Mouse (Mus musculus) hindbrain, postnatal 0 days (tissue): ENCODE measurements around the gene Fem1b. TPM values are rescaled to one million over a fixed set of nuclear protein-coding genes. Genes with fewer than 3 reads are reported as not detected.

ENCODE experiments used
- ATAC-seq: fragments of 200-750 bp; cut with Nextera tagmentation; 2 replicates; pipeline ENCODE4 v1.8.0; 2017; ENCODE audit warnings: mild to moderate bottlenecking, moderate TSS enrichment, moderate library complexity
- DNase-seq: peaks from one replicate; pipeline ENCODE4 v3.0.0-alpha.2; 2015; ENCODE audit warnings: low spot score
- H3K27ac ChIP-seq: fragments of 300-500 bp; sonication (generic); 2 replicates; pipeline ENCODE4 v1.5.1; 2014; ENCODE audit warnings: mild to moderate bottlenecking
- H3K27me3 ChIP-seq: fragments of 300-500 bp; sonication (generic); 2 replicates; pipeline ENCODE4 v1.6.1; 2014; ENCODE audit warnings: low read length, mixed read lengths; ENCODE audit not compliant: insufficient read depth
- H3K36me3 ChIP-seq: fragments of 300-500 bp; sonication (generic); 2 replicates; pipeline ENCODE4 v1.6.1; 2014; ENCODE audit warnings: low read length, mixed read lengths; ENCODE audit not compliant: insufficient read depth
- H3K4me1 ChIP-seq: fragments of 300-500 bp; sonication (generic); 2 replicates; pipeline ENCODE4 v1.6.1; 2014; ENCODE audit warnings: antibody characterized with exemption, low read length, mixed read lengths; ENCODE audit not compliant: insufficient read depth
- H3K4me2 ChIP-seq: fragments of 300-500 bp; sonication (generic); 2 replicates; pipeline ENCODE4 v1.6.1; 2014; ENCODE audit warnings: low read depth, mild to moderate bottlenecking, low read length, moderate library complexity, mixed read lengths
- H3K4me3 ChIP-seq: fragments of 300-500 bp; sonication (generic); 2 replicates; pipeline ENCODE4 v1.5.1; 2014; ENCODE audit warnings: low read length
- H3K9ac ChIP-seq: fragments of 300-500 bp; sonication (generic); replicated peaks from 2 replicates; pipeline ENCODE4 v1.6.1; 2014; ENCODE audit warnings: mild to moderate bottlenecking, low read length, moderate library complexity, mixed read lengths
- H3K9me3 ChIP-seq: fragments of 300-500 bp; sonication (generic); 2 replicates; pipeline ENCODE4 v1.6.1; 2016; ENCODE audit warnings: low read length, mixed read lengths
- CTCF ChIP-seq: IDR thresholded peaks from 2 replicates; pipeline ENCODE4 v1.5.1; 2016; ENCODE audit warnings: antibody characterized with exemption, control low read depth, low read depth
- WGBS: fragments of 180-500 bp; shearing (Covaris S2); extraction: QIAGEN DNeasy Blood & Tissue Kit; methylation state at CpG from one replicate; pipeline ENCODE4 v1.1.7; 2014; 5-methylcytosine and 5-hydroxymethylcytosine counted together
- polyA plus RNA-seq: library from polyadenylated mRNA; unstranded; fragments of >200 nt; fragmentation: Nextera tagmentation; extraction: Ambion mirVana; gene quantifications from 2 replicates; pipeline ENCODE4 v1.2.1, GENCODE M21; 2015
- total RNA-seq: library from RNA; depleted of rRNA; stranded (reverse); fragments of >200 nt; gene quantifications from 2 replicates; pipeline ENCODE4 v1.2.3, GENCODE M21; 2014

Gene Fem1b
- total and polyA plus RNA-seq, 2 experiments from 2014 or later: 33.2 to 163 TPM

- H3K27ac ChIP-seq: peak within 1 kb of the TSS; percentile 83
- no peaks in the 10 kb centered on the region for H3K9me3 ChIP-seq
- WGBS: under 1% methylated on average over 48 of the region's 48 CpGs
- peak; percentile 79 for DNase-seq
- ATAC-seq: peak; percentile 90
- no peak for TF ChIP-seq CTCF
- H3K9ac ChIP-seq: peak within 1 kb of the TSS; percentile 78
- no peaks in the 10 kb centered on the region for H3K27me3 ChIP-seq
- H3K4me1 ChIP-seq: no peaks in the 10 kb centered on the region
- peak within 1 kb of the TSS; percentile 94 for H3K4me2 ChIP-seq
- H3K36me3 ChIP-seq: no peaks in the 10 kb centered on the region
- peak within 1 kb of the TSS; percentile 75 for H3K4me3 ChIP-seq
These were observed 26.9 kb upstream of the Fem1b start, which contains the start of gene Cln6 for GRCm38 (mm10) chr9:62838506-62839171. Gene Cln6 (plus strand): TSS chr9:62838785.

DNA sequence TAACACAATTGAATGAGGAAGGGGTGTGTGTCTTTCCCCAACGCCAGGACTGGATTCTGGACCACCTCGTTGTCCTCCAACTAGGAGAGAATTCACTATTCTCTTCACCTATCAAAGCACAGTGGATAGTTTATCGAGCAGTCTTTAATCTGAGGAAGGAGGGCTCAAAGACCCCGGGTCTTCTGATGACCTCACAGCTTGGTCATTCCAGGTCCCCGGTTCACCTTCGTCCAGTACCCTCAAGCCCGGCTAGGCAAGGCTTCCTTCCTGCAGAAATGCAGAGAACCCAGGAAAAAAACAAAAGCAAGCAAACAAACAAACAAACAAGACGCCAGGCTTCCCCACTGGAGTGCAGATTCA, 26.4 kb upstream of the Fem1b start:
- WGBS: 18% methylated on average over 8 of the region's 8 CpGs
- H3K4me1 ChIP-seq: no peaks in the 10 kb centered on the region
- no peaks in the 10 kb centered on the region for H3K9me3 ChIP-seq
- H3K4me2 ChIP-seq: peak overlapping the region; percentile 94
- H3K36me3 ChIP-seq: no peaks in the 10 kb centered on the region
- H3K27me3 ChIP-seq: no peaks in the 10 kb centered on the region
- H3K9ac ChIP-seq: peak overlapping the region; percentile 78; the same call in 1 of the 2 replicates
- peak overlapping the region; percentile 83; the same call in 1 of the 2 replicates for H3K27ac ChIP-seq
- peak; percentile 18; the same call in 1 of the 2 replicates for ATAC-seq
- TF ChIP-seq CTCF: no peak
- no peak for DNase-seq
- H3K4me3 ChIP-seq: peak overlapping the region; percentile 75

GRCm38 (mm10) chr9:62837611-62838010, 25.9 kb upstream of the Fem1b start:
- no peak overlapping the region for H3K4me2 ChIP-seq
- ATAC-seq (no peak), DNase-seq (no peak)
- H3K9me3 ChIP-seq: no peaks in the 10 kb centered on the region
- no peaks in the 10 kb centered on the region for H3K4me1 ChIP-seq
- no peaks in the 10 kb centered on the region for H3K27me3 ChIP-seq
- H3K36me3 ChIP-seq: no peaks in the 10 kb centered on the region
- H3K9ac ChIP-seq: no peak overlapping the region
- no peak overlapping the region for H3K27ac ChIP-seq
- WGBS: 51% methylated on average over 3 of the region's 3 CpGs
- TF ChIP-seq CTCF: no peak
- no peak overlapping the region for H3K4me3 ChIP-seq

DNA sequence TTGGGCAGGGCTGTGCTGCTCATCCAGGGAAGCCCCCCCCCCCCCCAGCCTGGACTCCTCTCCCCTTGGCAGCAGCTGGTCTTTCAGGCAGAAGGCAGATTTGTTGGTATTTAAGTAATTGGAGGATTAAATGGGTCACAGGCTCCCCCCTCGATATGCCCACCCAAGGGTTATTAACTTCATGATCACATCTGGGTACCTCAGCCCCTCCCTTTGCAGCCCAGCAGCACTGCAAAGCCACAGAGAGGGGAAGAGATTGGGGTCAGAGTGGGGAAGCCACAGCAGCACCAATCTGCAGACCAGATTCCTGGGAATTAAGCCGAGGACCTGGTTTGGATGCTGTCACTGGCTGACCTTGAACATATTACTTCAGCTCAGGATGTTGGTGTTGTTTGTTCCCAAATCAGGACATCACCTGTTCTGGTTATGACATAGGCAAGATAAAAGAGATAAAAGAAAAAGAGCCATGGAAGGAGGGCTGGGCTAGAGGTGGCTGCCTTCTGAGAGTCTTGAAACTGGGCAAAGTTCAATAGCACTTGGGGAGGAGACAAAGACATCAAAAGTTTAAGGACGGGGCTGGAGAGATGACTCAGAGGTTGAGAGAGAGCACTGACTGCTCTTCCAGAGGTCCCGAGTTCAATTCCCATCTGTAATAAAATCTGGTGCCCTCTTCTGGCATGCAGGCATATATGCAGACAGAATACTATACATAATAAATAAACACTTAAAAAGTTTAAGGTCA, 24.1 kb upstream of the Fem1b start:
- no peak overlapping the region for H3K27ac ChIP-seq
- ATAC-seq: no peak
- H3K4me1 ChIP-seq: no peaks in the 10 kb centered on the region
- H3K4me3 ChIP-seq: no peak overlapping the region
- H3K36me3 ChIP-seq: no peaks in the 10 kb centered on the region
- WGBS: 55% methylated on average over 4 of the region's 4 CpGs
- H3K4me2 ChIP-seq: no peak overlapping the region
- TF ChIP-seq CTCF: peak; percentile 34; the same call in 1 of the 2 replicates
- DNase-seq: no peak
- no peaks in the 10 kb centered on the region for H3K27me3 ChIP-seq
- H3K9me3 ChIP-seq: no peaks in the 10 kb centered on the region
- H3K9ac ChIP-seq: no peak overlapping the region

GRCm38 (mm10) chr9:62834906-62835305, 23.2 kb upstream of the Fem1b start:
- no peak for DNase-seq
- no peak for TF ChIP-seq CTCF
- H3K27ac ChIP-seq: no peak overlapping the region
- H3K4me2 ChIP-seq: no peak overlapping the region
- no peak overlapping the region for H3K9ac ChIP-seq
- H3K4me3 ChIP-seq: no peak overlapping the region
- H3K4me1 ChIP-seq: no peaks in the 10 kb centered on the region
- WGBS: 85% methylated on average over 5 of the region's 5 CpGs
- H3K27me3 ChIP-seq: no peaks in the 10 kb centered on the region
- H3K36me3 ChIP-seq: no peaks in the 10 kb centered on the region
- ATAC-seq: no peak
- H3K9me3 ChIP-seq: no peaks in the 10 kb centered on the region

DNA sequence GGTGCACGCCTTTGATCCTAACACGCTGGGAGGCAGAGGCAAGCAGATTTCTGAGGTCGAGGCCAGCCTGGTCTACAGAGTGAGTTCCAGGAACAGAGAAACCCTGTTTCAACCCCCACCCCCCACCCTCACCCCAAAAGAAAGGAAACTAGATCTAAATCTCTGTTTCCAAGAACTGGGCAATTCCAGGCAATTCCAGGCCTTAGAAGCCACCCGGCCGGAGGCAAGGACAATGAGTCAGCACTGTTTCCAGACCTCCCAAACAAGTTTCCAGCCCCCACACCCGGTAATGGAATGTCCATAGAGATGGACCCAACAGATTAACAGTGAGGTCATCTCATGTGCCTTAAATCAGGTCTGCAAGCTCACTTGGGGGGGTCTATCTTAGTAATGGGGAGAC, 18.1 kb upstream of the Fem1b start:
- no peak for TF ChIP-seq CTCF
- no peak for ATAC-seq
- H3K9me3 ChIP-seq: no peaks in the 10 kb centered on the region
- no peak overlapping the region for H3K4me2 ChIP-seq
- H3K9ac ChIP-seq: no peak overlapping the region
- no peaks in the 10 kb centered on the region for H3K4me1 ChIP-seq
- H3K27me3 ChIP-seq: no peaks in the 10 kb centered on the region
- 82% methylated on average over 6 of the region's 6 CpGs for WGBS
- H3K4me3 ChIP-seq: no peak overlapping the region
- DNase-seq: no peak
- H3K36me3 ChIP-seq: no peaks in the 10 kb centered on the region
- no peak overlapping the region for H3K27ac ChIP-seq
